Mouse (Mus musculus): ENCODE results near the gene Caps2.
"Not testable (repeated sequence)": the region's sequence is repeated elsewhere in the genome, so short reads cannot be mapped to it uniquely, and the experiment has no call there.

The Caps2 gene

DNA sequence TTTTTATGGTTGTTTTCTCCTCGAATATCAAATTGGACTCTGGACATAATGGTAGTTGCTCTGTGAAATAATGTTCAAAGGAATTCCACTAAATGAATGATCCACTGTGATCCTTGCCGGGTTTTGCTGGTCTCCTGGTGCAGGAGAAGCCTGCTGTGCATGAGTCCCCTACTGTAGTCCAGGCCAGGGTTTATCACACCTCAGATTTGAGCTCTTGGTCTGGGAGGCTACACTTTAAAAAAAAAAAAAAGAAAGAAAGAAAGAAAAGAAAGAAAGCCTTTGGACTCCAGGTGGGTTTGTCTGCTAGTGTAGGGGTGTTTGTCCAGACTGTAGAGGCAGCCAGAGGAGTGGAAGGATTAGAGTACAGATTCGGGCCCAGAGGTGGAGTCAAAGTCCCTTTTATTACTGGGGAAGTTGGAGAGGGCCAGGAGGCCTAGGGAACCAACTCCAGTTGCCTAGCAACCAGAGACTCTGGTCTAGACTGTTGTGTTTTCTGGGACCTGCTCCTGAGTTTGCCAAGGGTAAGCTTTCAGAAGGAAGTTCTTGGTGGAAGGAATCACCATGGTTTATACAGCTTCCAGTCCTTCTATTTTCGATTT, at the start of gene Caps2:
TSS of gene Caps2 (plus strand) at position 454 of the 599 bp plus-strand sequence.
- DNase-seq (ENCODE audit: low spot score in 2 of 2) = no peak

GRCm38 (mm10) chr10:112125090-112125489, 38.3 kb upstream of the Caps2 start:
- not testable (repeated sequence) for DNase-seq (ENCODE audit: low spot score in 2 of 2)

DNA sequence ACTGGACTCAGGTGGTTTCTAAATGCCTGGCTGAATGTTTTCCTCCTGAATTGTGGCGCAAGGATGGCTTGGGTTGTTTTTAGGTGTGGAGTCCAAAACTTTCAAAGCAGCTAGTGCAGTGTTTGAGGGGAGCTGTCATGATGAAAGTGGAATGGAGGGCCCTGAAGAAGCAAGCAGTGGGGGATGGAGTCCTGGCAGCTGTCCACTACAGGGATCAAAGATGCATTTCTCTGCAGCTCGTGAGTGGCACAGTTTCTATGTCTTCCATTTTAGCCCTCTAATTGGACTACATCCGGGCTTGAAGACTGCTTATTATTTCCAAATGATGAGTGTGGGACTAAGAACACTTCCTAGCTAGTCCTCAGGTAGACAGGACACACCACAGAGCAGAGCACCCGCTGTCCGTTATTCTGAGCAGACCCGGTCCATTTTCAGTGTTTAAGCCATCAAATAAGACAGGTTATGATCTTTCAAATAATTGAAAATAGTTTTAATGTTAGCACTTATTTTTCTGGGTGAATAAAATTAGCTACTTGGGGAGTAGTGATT, 35.7 kb upstream of the Caps2 start:
- not testable (repeated sequence) for DNase-seq (ENCODE audit: low spot score in 2 of 2)

GRCm38 (mm10) chr10:112132194-112132593, 31.2 kb upstream of the Caps2 start:
- no peak for DNase-seq (ENCODE audit: low spot score in 2 of 2)

DNA sequence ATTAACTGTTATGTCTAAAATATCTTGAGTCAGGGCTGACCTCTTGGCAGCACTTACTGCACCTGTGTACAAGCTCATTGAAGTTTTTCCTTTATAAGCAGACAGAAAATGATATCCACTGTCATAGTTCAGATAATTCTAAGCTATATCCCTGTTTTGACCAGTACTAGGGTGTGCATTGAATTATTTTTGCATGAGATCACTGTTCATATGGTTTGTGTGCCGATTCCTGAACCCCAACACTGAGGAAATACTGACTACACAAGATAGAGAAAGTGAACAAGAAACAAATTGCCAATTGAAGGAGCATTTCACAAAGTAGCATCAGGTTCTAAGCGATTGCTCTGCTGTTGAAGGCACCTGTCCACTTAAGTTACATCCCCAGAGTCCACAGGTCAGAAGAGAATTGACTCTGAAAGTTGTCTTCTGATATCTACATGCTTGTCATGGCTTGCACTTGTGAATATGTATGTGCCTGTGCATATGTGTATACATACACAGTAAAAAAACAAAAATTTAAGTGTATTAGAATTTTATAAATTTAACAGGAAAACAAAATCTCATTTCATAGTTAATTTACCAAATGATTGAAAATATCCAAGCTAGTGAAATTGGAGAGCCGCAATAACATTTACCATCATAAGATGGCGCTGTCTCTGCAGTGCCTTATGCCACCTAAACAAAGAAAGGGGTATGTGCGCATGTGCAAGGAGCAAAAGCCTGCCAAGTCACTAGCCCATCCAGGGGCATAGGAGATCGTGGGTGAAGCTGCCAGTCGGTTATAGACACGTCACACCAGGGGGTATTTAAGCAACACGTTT, 25.2 kb upstream of the Caps2 start:
- no peak for DNase-seq (ENCODE audit: low spot score in 2 of 2)

DNA sequence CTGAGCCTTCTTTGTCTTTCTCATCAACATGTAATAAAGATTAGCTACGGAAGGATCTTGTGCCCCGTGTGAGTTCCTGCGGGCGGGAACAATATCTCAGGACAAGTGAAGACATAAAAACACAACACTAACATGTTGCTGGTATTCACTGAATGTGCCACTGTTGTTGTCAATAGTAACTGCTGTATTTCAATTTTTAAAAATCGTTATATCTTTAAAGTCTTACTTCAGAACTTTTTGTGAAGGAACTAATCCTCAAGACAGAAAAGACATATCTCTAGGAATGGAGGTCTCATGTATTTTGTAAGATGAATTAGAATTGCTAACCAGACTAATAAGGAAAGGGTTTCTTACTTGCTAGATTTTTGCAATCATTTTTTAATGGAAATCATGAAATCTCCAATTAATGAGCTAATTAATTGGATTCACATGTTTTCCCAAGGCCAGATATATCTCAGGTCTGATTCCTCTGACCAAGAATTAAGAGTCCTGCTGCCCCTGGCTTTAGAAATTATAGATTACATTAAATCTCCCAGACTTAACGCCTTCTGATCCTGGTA, 24.5 kb upstream of the Caps2 start:
- DNase-seq (ENCODE audit: low spot score in 2 of 2) = no peak

DNA sequence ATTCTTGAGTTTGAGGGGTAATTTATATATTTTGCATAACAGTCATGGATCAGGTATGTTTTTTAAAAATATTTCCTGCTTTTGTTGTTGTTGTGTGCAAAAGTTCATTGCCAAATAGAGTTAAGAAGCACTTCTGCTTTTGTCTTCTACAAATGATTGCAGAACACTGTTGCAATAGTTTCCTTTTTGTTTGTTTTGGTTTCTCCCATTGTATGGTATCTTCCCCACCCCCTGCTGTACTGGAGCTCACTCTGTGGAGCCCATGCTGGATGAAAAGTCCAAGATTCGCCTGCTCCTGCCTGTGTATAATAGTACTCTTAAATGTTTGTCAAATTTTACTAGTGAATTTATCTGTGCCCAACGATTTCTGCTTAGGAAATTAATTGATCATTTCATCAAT, 23.6 kb upstream of the Caps2 start:
- DNase-seq (ENCODE audit: low spot score in 2 of 2) = no peak

GRCm38 (mm10) chr10:112159882-112160560, 3.4 kb upstream of the Caps2 start, which contains the start of gene Glipr1l3:
Glipr1l3 (minus strand) TSS chr10:112160327.
- DNase-seq (ENCODE audit: low spot score in 2 of 2) = peak; percentile 8 to 30

DNA sequence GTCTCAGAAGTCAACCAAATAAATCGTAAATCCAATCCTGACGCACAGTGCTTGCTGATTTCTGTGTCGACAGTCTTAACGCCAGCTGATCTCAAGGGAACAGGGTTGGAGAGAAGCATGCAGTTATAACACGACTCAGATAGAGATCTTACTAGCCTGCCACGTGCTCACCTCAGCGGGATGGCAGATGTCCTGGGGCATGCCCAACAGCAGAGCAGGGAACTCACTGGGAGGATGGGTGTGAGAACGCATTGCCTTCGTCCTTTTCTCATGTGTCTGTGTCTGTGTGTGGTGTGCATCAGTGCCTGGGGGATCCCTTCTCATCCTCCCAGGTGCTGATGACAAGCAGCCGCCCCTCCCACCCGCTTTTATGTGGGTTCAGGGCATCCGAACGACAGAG, 13.6 kb downstream of the Caps2 start:
- DNase-seq (ENCODE audit: low spot score in 2 of 2) = not testable (repeated sequence)

GRCm38 (mm10) chr10:112193919-112194318, 30.5 kb downstream of the Caps2 start:
- not testable (repeated sequence) for DNase-seq (ENCODE audit: low spot score in 2 of 2)

DNA sequence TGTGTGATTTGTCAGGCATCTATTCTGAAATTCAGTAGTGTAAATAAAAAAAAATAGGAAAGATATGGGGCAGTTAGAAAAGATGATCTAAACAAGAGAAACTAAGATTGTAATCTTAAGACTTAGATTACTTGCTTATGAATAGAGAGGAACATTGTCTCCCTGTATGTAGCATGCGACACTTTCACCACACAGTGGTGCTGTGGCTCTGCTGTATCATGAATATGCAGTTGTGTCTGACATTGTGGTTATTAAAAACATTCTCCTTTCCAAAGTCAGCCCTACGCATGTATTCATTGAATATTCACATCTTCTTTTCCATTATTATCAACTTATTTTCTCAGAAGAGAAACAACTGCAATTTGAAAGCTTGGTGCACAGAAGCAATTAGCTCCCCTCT, 40.0 kb downstream of the Caps2 start:
- DNase-seq (ENCODE audit: low spot score in 2 of 2) = no peak

GRCm38 (mm10) chr10:112227073-112227472, 63.7 kb downstream of the Caps2 start:
- no peak for DNase-seq (ENCODE audit: low spot score in 2 of 2)

GRCm38 (mm10) chr10:112229091-112229843, 65.8 kb downstream of the Caps2 start:
- not testable (repeated sequence) for DNase-seq (ENCODE audit: low spot score in 2 of 2)

DNA sequence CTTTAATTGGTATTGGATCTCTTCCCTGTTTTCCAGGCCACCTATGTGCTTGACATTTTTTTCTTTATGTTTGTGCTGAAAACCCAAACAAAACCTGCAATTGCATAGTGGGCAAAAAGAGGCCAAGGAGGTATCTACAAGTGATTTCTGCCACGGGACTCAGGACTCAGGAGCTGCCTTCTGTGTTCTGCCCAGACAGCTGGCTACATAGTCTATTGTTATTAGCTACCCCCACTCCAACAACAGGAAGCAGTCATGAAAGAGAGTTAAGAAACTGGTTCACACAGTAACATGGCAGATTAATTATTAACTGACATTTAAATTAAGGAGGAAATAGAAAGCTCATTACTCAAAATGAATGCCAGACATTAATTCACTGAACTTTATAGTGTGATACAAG, 69.3 kb downstream of the Caps2 start:
- DNase-seq (ENCODE audit: low spot score in 2 of 2) = not testable (repeated sequence)

- DNase-seq (ENCODE audit: low spot score in 2 of 2) = not testable (repeated sequence)
These were observed 72.0 kb downstream of the Caps2 start for GRCm38 (mm10) chr10:112235396-112235940.

DNA sequence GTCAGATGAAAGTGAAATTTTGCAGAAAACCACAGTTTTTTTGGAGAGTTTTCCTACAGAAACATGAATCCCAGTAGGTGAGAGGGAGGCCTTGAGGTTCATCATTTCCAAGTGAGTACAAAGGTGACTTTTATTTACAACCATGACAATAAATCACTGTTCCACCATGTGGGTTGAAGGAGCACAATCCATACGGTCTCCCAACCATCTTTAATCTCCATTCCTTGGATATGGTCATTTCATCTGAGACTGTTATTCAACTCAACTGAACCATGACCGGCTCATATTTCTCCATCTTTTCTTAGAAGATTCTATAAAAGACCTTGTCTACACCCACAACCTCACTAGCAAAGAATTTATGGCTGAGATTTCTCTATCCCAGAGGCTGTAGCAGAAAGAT, 84.9 kb downstream of the Caps2 start:
- DNase-seq (ENCODE audit: low spot score in 2 of 2) = no peak

GRCm38 (mm10) chr10:112263467-112263866, 100.0 kb downstream of the Caps2 start:
- DNase-seq (ENCODE audit: low spot score in 2 of 2) = no peak
